Mouse (Mus musculus) kidney, adult 18-20 months (tissue): Measurements from ENCODE around the gene 1700001O22Rik.

ENCODE experiments used
- DNase-seq: peaks from one replicate; pipeline ENCODE4 v3.0.0; 2021

1700001O22Rik gene

GRCm38 (mm10) chr2:30810573-30810972, 7.1 kb upstream of the 1700001O22Rik start:
- no peak for DNase-seq

- DNase-seq, result no peak
Observed at GRCm38 (mm10) chr2:30809503-30809902, 6.0 kb upstream of the 1700001O22Rik start.

DNA sequence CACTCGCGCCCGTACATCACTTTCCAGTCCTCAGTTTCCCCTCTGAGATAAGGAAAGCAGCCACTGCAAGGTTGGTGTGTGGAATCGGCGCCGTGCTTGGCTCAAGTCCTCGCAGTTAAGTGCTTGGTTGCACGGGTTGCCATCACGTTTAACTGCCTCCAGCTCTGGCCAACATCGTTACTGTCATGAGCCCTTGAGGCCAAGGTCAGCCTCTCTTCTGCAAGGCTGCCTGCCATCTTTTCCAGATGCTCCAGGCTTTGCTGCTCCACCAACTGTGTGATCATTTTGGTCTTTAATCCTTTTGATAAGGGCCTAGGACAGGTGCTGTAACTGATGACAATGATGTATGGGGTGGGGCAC, 4.8 kb upstream of the 1700001O22Rik start:
- no peak for DNase-seq

DNA sequence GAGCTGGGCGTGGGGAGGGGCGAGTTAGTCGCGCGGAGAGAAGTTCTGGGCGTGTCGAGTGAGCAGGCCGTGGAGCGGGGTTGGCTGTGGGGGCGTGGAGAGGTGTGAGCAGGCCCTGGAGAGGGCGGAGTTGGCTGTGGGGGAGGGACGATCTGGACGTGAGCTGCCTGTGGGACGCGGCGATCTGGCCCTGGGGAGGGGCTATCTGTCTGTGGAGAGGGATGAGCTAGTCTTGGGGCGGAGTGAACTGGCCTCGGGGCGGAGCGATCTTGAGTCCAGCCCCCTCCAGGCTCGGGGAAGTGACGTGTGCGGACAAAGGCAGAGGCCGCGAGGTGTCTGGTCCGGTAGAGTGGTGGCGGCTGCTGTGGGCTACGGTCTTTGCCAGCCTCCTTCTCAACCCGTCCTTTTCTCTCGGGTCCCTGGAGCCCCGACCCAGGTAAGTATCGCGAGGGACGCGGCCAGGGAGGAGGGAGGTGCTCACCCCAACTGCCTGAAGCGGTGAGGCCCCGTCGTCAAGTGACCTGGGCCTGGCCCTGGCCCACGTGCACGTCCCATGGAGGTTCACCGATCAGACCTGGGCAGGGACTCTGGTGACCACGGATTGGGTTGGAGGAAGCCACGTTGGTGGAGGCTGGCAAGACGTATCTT, 4.3 kb upstream of the 1700001O22Rik start, which contains the start of gene Ntmt1:
Ntmt1 (plus strand) TSS at position 179 of the 648 bp plus-strand sequence.
- DNase-seq, result peak; percentile 99

DNA sequence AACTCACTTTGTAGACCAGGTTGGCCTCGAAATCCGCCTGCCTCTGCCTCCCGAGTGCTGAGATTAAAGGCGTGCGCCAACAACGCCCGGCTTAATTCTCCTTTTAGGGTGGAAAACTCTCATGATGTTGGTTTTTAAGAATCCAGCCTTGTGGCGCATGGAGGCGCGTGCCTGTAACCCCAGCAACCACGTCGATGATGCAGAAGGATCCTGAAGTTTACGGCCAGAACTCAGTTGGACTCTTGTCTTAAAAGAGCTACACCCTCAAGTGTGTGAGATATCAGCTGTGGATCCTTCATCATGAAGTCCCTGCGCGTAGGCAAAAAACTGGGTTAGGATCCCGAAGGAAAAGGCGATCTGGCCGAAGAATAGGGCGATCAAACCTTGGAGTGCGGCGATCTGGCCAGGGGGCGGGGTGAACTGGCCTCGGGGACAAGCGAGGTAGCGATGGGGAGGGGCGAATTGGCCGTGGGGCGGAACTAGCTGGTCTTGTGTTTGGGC, 3.7 kb upstream of the 1700001O22Rik start:
- no peak for DNase-seq

- DNase-seq, result no peak
Observed at GRCm38 (mm10) chr2:30805983-30806382, 2.5 kb upstream of the 1700001O22Rik start.

DNA sequence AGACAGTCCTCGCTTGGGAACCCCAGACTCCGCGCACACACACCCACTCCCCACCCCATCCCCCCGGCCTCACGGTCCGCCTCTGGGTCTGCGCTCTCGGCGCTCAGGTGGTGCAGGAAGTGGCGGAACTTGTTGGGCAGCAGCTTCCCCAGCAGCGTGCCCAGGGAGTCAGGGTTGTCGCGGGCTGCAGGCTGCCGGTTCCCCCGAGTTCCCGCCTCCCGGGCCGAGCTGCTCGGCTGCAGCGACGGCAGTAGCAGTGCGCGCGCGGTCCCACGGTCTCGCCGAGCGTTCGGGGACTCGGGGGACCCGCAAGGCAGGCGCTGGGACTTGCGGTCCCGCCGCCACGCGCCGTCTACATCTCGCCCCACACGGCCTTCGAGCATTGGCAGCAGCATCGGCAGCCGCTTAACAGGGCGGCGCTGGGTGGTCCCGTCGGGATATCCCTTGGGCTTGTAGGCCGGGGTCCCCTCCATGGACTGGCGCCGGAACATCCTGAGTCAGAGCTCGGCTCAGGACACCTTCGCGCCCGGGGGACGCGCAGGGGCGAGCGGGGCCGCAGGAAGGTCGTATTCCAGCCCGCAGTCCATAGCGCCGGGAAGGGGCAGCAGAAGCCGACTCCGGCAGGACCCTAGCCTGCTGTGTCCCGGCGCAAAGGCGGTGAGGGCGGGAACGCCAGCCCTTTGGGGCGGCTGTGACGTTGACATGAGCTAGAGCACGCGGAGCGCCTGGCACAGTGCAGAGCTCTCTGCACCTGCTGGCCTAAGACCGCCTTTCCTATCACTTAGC, 2.2 kb downstream of the 1700001O22Rik start:
- peak; percentile 54 for DNase-seq

DNA sequence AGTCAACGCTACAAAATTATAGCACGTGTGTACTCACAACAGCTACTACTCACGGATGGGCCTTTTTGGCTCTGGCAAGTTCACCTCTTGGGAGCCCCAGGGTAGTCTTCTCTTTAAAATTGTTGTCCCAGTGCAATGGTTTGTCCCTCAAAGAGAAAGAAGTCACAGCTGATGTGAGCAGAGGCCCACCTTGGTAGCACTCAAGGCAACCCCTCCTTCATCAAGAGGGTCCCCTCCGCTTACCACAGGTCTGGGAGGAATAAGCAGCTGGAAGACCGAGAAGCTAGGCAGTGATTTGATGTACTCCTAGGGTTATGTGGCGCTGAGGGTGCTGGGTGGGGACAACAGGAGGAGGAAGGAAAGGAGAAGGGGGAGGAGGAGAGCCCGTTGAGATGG, 2.8 kb downstream of the 1700001O22Rik start:
- DNase-seq, result no peak

DNA sequence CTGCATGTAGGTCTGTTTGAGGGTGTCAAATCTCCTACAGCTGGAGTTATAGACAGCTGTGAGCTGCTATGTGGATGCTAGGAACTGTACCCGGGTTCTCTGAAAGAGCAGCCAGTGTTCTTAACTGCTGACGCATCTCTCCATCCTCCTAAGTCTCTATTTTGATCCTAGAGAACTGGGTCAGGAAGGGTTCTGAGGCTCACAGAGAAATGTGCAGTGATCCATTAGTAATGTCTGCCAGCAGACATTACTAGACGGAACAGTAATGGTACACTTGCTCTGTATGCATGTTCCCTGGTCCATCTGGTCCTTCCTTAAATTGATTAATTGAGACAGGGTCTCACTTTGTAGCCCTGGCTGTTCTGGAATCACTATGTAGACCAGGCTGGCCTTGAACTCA, 4.0 kb downstream of the 1700001O22Rik start:
- DNase-seq, result no peak

- peak; percentile 71 for DNase-seq
Observed at GRCm38 (mm10) chr2:30796382-30796781, 7.1 kb downstream of the 1700001O22Rik start.

DNA sequence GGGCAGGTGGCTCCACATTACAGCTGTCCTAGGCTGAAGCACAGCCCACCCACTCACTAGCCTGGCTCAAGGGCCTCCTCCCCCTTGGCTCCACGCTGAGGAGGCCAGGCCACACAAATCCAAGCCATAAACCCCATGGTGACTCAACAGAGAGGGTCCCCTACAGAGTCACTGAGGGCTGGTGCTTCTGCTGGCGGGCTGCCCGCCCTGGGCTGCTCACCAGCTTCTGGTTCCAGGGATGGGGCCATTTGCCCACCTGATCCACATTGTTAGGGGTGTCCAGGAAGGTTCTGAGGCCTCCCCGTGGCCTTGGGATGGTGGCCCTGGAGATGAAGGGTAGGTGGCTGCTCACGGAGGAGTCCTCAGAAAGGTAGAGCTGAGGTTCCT, 7.6 kb downstream of the 1700001O22Rik start:
- no peak for DNase-seq

DNA sequence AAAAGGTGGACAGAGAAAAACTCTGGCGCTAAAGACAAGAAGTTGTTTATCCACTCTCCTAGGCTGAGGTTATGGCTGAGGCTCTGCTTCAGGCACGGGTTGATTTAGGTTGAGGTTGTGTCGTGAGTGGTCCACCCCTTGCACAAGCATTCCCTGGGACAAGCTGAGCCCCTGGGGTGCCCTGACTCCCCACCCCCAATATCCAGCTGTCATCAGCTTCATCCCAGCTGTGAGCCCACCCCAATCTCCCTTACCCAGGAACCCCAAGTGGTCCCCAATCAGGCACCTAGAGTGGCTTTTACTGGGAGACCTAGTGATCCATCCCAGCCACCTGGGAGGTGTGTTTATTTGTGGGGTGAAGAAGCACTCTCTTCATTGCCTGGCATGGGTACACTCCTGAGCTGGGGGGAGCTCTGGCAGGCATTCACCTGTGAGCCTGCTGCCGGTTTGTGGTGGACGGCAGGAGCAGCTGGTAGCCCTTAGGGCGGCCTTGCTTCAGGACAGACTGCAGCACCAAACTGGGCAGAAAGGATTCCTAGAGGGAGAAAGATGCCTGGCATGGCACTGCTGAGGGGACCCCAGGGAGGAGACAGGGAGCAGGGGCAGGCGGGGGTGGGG, 8.1 kb downstream of the 1700001O22Rik start:
- no peak for DNase-seq

DNA sequence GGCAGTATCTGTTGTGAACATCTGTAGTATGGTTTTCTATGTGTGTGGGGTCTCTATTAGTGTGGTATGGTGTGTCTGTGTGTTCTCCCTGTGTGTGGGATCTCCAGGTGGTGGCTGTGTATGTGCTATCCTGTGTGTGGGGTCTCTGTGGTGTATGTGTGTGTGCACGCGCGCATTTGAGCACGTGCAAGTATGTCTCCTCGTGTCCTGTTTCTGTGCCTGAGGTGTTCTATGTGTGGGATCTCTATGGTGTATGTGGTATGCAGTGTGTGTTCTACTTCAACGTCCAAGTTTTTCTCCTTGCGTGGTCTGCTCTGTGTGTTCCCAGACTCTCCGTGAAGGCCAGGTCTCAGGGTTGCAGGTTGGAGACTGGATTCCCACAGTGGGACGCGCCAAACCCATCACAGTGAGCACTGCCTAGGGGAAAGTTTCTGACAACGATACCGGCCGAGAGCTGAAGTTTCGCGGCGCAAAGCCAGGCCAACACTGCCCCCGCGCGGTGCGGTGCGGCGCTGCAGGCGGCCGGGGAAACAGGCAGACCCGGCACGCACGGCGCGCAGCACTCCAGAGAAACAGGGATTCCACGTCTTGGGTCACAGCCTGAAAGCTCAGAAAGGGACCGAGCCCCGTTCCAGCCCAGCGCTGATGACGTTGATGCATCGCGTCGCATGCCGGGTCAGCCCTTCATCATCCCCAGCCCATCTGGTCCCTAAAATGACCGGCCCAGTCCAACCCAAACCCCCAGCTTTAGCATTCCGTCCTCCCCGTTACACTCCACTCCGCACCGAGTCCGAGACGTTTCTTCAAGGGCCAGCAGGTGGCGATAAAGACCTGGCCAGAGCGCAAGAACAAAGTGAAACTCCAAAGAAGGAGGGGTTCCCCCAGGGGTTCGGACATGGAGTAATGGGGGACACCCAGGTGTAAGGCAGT, 9.0 kb downstream of the 1700001O22Rik start:
- peak; percentile 99 for DNase-seq

- DNase-seq, result no peak
Observed at GRCm38 (mm10) chr2:30792061-30792460, 11.4 kb downstream of the 1700001O22Rik start.

- DNase-seq, result no peak
Observed at GRCm38 (mm10) chr2:30787466-30787865, 16.0 kb downstream of the 1700001O22Rik start.

DNA sequence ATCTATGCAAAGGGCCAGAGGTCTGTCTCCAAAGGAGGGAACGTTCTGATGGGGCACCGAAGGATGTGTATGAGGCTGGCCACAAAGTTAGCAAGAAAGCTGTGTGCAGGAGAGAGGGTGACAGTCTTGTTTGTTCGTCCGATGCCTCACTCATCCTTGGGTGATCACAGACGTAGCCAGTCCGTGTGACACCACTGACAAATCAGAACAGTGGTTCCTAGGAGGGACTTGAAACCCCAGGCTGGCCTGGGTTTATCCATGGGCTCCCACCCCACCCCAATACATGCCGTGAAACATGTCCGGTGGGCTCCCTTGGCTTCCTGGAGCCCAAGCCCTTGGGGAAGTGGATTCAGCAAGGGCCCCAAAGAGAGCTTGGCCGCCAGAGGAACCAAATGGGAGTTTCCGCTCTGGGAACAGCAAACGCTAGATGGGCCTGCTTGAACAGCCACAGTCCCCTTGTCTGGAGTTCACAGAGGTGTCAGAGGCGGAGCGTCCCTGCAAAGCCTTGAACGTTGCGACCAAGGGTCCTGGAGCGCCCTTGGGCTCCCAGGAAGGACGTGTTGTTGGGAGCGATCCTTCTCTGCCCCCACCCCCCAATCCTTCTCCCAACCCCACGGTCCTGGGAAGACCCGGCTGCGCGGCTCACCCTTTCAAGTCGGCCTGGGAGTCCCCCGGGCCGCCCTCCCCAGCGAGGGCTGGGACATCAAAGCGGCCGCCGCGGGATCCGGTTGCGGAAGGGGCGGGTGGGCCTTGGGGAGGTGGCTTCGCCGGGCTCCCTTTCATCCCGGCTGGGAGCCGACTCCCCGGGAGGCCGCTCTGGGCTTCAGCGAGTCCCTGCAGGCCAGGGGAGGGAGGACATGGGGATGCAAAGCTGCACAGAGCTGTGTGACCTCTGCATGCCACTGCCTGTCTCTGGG, 19.1 kb downstream of the 1700001O22Rik start:
- DNase-seq, result peak; percentile 52

GRCm38 (mm10) chr2:30783346-30783745, 20.1 kb downstream of the 1700001O22Rik start:
- peak; percentile 78 for DNase-seq

DNA sequence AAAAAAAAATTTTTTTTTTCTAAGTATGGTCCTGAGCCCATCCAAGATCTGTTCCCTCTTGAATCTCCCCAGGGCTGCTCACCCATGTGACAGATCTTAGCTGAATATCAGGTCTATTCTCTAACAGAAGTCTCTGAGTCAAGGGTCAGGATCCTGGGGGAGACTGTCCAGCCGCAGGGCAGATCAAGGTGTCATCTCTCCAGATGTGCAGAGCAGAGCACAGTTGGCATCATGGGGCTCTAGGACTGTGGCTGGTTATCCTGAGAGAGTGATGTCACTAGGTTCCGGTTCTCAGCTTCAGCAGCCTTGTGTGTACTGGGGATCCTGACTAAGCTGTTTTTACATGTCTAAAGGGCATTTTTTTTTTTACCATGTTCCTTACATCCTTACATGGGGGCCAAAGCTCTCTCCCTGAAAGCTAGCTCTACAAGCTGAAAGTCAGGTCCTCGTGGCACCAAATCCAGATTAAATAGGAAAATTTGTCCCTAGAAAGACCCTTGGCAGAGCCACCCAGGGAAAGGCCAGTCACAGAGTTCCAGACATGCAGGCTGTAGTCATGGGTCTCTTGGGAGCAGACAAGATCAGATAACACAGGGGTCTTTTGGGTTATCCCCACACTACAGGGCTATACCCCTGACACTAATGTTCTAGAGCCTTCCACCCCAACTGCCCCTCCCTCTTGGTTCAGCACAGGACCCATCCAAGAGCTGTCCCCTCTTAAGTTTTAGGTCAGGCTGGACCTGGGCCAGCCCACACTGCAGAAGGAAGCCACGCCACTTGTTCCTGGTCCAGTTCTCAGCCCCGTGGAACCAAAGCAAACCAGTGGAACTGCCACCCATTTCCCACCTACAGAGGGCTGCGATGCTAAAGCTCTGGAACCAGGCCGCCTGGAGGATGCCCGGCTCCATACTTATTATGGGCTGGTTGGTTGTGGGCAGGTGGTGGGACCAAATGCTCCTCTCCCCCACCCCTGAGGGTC, 20.9 kb downstream of the 1700001O22Rik start:
- DNase-seq, result no peak

DNA sequence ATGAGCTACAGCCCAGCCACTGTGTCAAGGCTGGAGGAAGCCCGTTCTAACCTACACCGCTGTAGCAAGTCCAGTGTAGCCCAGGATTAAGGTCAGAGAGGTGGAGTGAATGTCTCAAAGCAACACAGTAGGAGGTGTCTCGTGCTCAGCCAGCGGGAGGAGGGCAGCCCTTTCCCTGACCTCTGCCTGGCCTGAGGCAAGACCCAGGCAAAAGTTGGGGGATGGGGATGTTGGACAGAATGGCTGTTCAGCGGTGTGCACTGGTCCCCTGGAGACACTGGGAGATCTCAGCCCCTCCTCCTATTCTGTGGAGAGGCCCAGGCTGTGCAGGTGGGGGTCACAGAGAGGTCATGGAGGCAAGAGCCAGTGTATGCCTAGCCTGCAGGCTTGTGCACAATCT, 24.2 kb downstream of the 1700001O22Rik start:
- DNase-seq, result peak; percentile 77

DNA sequence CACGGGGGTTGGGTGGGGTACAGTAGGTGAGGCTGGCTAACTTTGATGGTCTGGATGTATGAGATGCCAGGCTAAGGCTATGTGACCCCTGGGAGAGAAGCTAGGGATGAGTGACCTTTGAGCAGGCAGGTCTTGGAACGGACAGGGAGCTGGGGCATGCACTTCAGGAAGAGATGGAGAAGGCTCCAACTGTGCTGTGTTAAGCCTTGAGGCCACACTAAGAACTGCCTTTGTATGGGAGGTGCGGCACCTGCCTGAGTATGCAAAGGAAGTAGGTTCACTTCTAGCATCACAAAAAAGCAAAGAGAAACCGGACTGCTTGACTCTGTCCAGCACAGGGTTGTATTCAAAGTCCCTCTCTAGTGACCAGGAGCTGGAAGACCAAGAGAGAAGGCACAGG, 25.2 kb downstream of the 1700001O22Rik start:
- DNase-seq, result no peak
